ENCODE assay signal across 8 mouse cellular contexts in genomic region chr10:80436276-80436675, GRCm38 (mm10). TPM values are rescaled to one million over a fixed set of nuclear protein-coding genes. Genes with fewer than 3 reads are reported as not detected.
DNase-seq lines count a peak whose midpoint lies in the region; ATAC-seq lines count a peak whose summit lies in the region.

No protein-coding gene starts in this region.

- peak overlapping the region; percentile 75 for H3K27ac ChIP-seq in stomach, embryonic 14.5 days (ENCODE audit: low read length)
- no peak overlapping the region for H3K27ac ChIP-seq in midbrain, embryonic 15.5 days

- H3K4me1 ChIP-seq in stomach, embryonic 14.5 days (ENCODE audit: control insufficient read depth, insufficient read depth, low read length), result peaks cover 18% of the 10 kb centered on the region; the same call in 1 of the 2 replicates
- peaks cover 14% of the 10 kb centered on the region for H3K4me1 ChIP-seq in midbrain, embryonic 15.5 days

- H3K36me3 ChIP-seq in stomach, embryonic 14.5 days (ENCODE audit: control insufficient read depth, insufficient read depth, low read length), result no peaks in the 10 kb centered on the region
- H3K36me3 ChIP-seq in midbrain, embryonic 15.5 days (replicated peaks), result no peaks in the 10 kb centered on the region

- peak overlapping the region; percentile 17; the same call in 1 of the 2 replicates for H3K4me2 ChIP-seq in stomach, embryonic 14.5 days (replicated peaks; ENCODE audit: low read depth, low read length)
- no peak overlapping the region for H3K4me2 ChIP-seq in midbrain, embryonic 15.5 days

- WGBS in stomach, embryonic 14.5 days, result 17% methylated on average over 9 of the region's 9 CpGs
- WGBS in midbrain, embryonic 15.5 days, result 8% methylated on average over 9 of the region's 9 CpGs

- no peak for ATAC-seq in stomach, embryonic 14.5 days (ENCODE audit: insufficient number of reproducible peaks, insufficient read depth, low FRiP score, low read depth)
- no peak for ATAC-seq in midbrain, embryonic 15.5 days (replicated peaks)

- peak; percentile 28 for DNase-seq in kidney, adult 9 months
- DNase-seq in kidney, adult 11 months, result no peak
- peak; percentile 64 for DNase-seq in NIH3T3 (ENCODE audit: low read depth)
- DNase-seq in kidney, postnatal 36 days, result peak; percentile 26 to 30
- no peak for DNase-seq in layer of hippocampus, adult 11-12 months (ENCODE audit: low spot score)
- DNase-seq in cerebellum, postnatal 4 days (ENCODE audit: low spot score in 2 of 2), result no peak

- H3K27me3 ChIP-seq in stomach, embryonic 14.5 days (ENCODE audit: control insufficient read depth, insufficient read depth, low read length), result no peaks in the 10 kb centered on the region
- H3K27me3 ChIP-seq in midbrain, embryonic 15.5 days (replicated peaks), result no peaks in the 10 kb centered on the region

- no peaks in the 10 kb centered on the region for H3K9me3 ChIP-seq in stomach, embryonic 14.5 days (ENCODE audit: control insufficient read depth, low read depth, low read length)
- H3K9me3 ChIP-seq in midbrain, embryonic 15.5 days, result no peaks in the 10 kb centered on the region

- no peak overlapping the region for H3K4me3 ChIP-seq in stomach, embryonic 14.5 days (ENCODE audit: low read depth, low read length)
- no peak overlapping the region for H3K4me3 ChIP-seq in midbrain, embryonic 15.5 days

- H3K9ac ChIP-seq in stomach, embryonic 14.5 days (replicated peaks; ENCODE audit: low read depth, low read length), result no peak overlapping the region
- H3K9ac ChIP-seq in midbrain, embryonic 15.5 days, result no peak overlapping the region

RNA-seq across cellular contexts. Expression of gene Tcf3, which starts 2.8 kb away (rescaled TPM):
- 107 and 108 TPM in 2 replicates for polyA plus RNA-seq in stomach, embryonic 14.5 days (2014; fragmentation: Nextera tagmentation; extraction: Ambion mirVana)
- polyA plus RNA-seq in midbrain, embryonic 15.5 days (2015; fragmentation: Nextera tagmentation; extraction: Ambion mirVana), result 44.9 and 55.8 TPM in 2 replicates

RNA-seq across cellular contexts. Expression of gene Uqcr11, which starts 29.6 kb away (rescaled TPM):
- 645 and 784 TPM in 2 replicates for polyA plus RNA-seq in stomach, embryonic 14.5 days (2014; fragmentation: Nextera tagmentation; extraction: Ambion mirVana)
- polyA plus RNA-seq in midbrain, embryonic 15.5 days (2015; fragmentation: Nextera tagmentation; extraction: Ambion mirVana), result 581 and 629 TPM in 2 replicates

RNA-seq across cellular contexts. Expression of gene Mbd3, which starts 36.9 kb away (rescaled TPM):
- 194 and 200 TPM in 2 replicates for polyA plus RNA-seq in stomach, embryonic 14.5 days (2014; fragmentation: Nextera tagmentation; extraction: Ambion mirVana)
- polyA plus RNA-seq in midbrain, embryonic 15.5 days (2015; fragmentation: Nextera tagmentation; extraction: Ambion mirVana), result 227 and 250 TPM in 2 replicates

RNA-seq across cellular contexts. Expression of gene Mex3d, which starts 48.8 kb away (rescaled TPM):
- polyA plus RNA-seq in stomach, embryonic 14.5 days (2014; fragmentation: Nextera tagmentation; extraction: Ambion mirVana), result 7.7 and 8.1 TPM in 2 replicates
- polyA plus RNA-seq in midbrain, embryonic 15.5 days (2015; fragmentation: Nextera tagmentation; extraction: Ambion mirVana), result 18.3 and 18.8 TPM in 2 replicates

RNA-seq across cellular contexts. Expression of gene Onecut3, which starts 58.4 kb away (rescaled TPM):
- 0.25 and 0.53 TPM in 2 replicates for polyA plus RNA-seq in stomach, embryonic 14.5 days (2014; fragmentation: Nextera tagmentation; extraction: Ambion mirVana)
- 1.9 and 2.6 TPM in 2 replicates for polyA plus RNA-seq in midbrain, embryonic 15.5 days (2015; fragmentation: Nextera tagmentation; extraction: Ambion mirVana)

Comparison
In these comparisons a context has a peak if more than half of its experiments do, and no peak if none do; other contexts are left out.
1. DNase-seq: peak in kidney, adult 9 months (single experiment), NIH3T3 (single experiment) and kidney, postnatal 36 days (2 of 2); none in kidney, adult 11 months (single experiment), layer of hippocampus, adult 11-12 months (single experiment) and cerebellum, postnatal 4 days (0 of 2).